Mouse (Mus musculus) bone marrow, adult 2 months (tissue): ENCODE data around the gene Cxcl17.

Source experiments
- CTCF ChIP-seq: fragments of 200-500 bp; IDR thresholded peaks from 2 replicates; pipeline ENCODE4 v1.5.1; 2011; ENCODE audit warnings: low read length, control low read depth; ENCODE audit not compliant: control insufficient read depth, insufficient read depth
- POLR2A ChIP-seq: fragments of 200-500 bp; IDR thresholded peaks from 2 replicates; pipeline ENCODE4 v1.6.1; 2011; ENCODE audit warnings: low read depth, mild to moderate bottlenecking, control low read depth, low read length, borderline replicate concordance; ENCODE audit not compliant: control insufficient read depth

- TF ChIP-seq CTCF (no peak), POLR2A (no peak)
Observed at GRCm38 (mm10) chr7:25385850-25386555, 26.7 kb downstream of the Cxcl17 start.
